Mouse (Mus musculus) embryonic facial prominence, embryonic 12.5 days (tissue): ENCODE data around the gene Aff3. TPM values are rescaled to one million over a fixed set of nuclear protein-coding genes. Genes with fewer than 3 reads are reported as not detected.

Experiments
- ATAC-seq: fragments of 200-750 bp; cut with Nextera tagmentation; 2 replicates; pipeline ENCODE4 v1.8.0; 2017; ENCODE audit not compliant: insufficient number of reproducible peaks, insufficient read depth, low FRiP score, low TSS enrichment
- H3K27ac ChIP-seq: fragments of 300-500 bp; sonication (generic); 2 replicates; pipeline ENCODE4 v1.5.1; 2016; ENCODE audit warnings: mild to moderate bottlenecking
- H3K27me3 ChIP-seq: fragments of 300-500 bp; sonication (generic); 2 replicates; pipeline ENCODE4 v1.6.1; 2016; ENCODE audit warnings: mild to moderate bottlenecking, moderate library complexity
- H3K36me3 ChIP-seq: fragments of 300-500 bp; sonication (generic); 2 replicates; pipeline ENCODE4 v1.6.1; 2016; ENCODE audit warnings: mild to moderate bottlenecking
- H3K4me1 ChIP-seq: fragments of 300-500 bp; sonication (generic); 2 replicates; pipeline ENCODE4 v1.6.1; 2016
- H3K4me2 ChIP-seq: fragments of 300-500 bp; sonication (generic); replicated peaks from 2 replicates; pipeline ENCODE4 v1.6.1; 2016; ENCODE audit warnings: mild to moderate bottlenecking, moderate library complexity
- H3K4me3 ChIP-seq: fragments of 300-500 bp; sonication (generic); 2 replicates; pipeline ENCODE4 v1.5.1; 2016; ENCODE audit warnings: mild to moderate bottlenecking
- H3K9ac ChIP-seq: fragments of 300-500 bp; sonication (generic); 2 replicates; pipeline ENCODE4 v1.6.1; 2016; ENCODE audit warnings: mild to moderate bottlenecking, moderate library complexity
- H3K9me3 ChIP-seq: fragments of 300-500 bp; sonication (generic); 2 replicates; pipeline ENCODE4 v1.6.1; 2016; ENCODE audit warnings: mild to moderate bottlenecking, moderate library complexity
- WGBS: fragments of 180-500 bp; shearing (Covaris S2); methylation state at CpG from one replicate; pipeline ENCODE4 v1.1.7; 2016; 5-methylcytosine and 5-hydroxymethylcytosine counted together
- polyA plus RNA-seq: library from polyadenylated mRNA; unstranded; fragments of >200 nt; fragmentation: Nextera tagmentation; extraction: Ambion mirVana; gene quantifications from 2 replicates; pipeline ENCODE4 v1.2.1, GENCODE M21; 2016

The Aff3 gene
- polyA plus RNA-seq = 32.9 and 38.0 TPM in 2 replicates

DNA sequence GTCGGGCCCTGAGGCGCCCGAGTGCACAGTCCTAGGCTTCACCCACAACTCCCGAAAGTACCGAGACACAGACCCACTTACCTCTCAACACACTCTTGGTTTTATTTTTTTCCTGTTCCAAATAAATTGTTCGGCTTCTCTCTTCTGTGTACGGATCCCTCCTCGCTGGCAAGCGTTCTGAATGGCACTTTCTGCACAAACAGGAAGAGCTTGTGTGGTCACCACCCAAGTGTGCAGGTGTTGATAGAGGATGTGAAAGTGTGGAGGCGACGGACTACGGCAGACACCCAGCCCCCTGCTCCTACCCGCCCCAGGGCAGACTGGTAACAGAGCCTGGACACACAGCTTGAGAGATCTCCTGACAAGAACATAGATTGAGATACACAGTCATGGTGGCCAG, at the start of gene Aff3:
Gene Aff3 (minus strand): TSS at position 179 of the 400 bp plus-strand sequence.
- Histone ChIP-seq H3K4me1 (peaks cover 10% of the 10 kb centered on the region), H3K4me3 (no peak within 1 kb of the TSS), H3K9ac (no peak within 1 kb of the TSS), H3K9me3 (no peaks in the 10 kb centered on the region), H3K27ac (no peak within 1 kb of the TSS), H3K27me3 (no peaks in the 10 kb centered on the region), H3K4me2 (no peak within 1 kb of the TSS), H3K36me3 (no peaks in the 10 kb centered on the region)
- no peak for ATAC-seq
- WGBS = 83% methylated on average over 13 of the region's 13 CpGs

DNA sequence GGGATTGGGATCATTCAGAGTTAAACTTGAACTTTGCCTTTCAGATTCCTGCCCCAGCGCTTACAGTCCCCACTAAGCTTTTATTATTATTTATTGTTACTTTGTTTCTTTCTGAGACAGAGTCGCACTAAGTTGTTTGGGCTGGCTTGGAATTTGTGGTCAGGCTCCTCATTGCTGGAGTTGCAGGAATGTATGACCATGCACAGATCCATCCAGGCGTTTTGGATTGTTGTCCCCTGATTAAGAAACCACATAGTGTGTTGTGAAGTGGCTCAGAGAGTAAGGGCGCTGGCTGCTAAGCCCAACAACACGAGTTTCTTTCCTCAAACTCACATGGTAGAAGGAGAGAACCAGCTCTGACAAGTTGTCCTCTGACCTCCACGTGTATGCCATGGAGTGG, 35.9 kb upstream of the Aff3 start:
- Histone ChIP-seq H3K27ac (no peak overlapping the region), H3K9ac (no peak overlapping the region), H3K9me3 (no peaks in the 10 kb centered on the region), H3K4me1 (peaks cover 28% of the 10 kb centered on the region), H3K4me2 (no peak overlapping the region), H3K36me3 (no peaks in the 10 kb centered on the region), H3K27me3 (no peaks in the 10 kb centered on the region), H3K4me3 (no peak overlapping the region)
- ATAC-seq = no peak
- WGBS = 71% methylated on average over 6 of the region's 6 CpGs

DNA sequence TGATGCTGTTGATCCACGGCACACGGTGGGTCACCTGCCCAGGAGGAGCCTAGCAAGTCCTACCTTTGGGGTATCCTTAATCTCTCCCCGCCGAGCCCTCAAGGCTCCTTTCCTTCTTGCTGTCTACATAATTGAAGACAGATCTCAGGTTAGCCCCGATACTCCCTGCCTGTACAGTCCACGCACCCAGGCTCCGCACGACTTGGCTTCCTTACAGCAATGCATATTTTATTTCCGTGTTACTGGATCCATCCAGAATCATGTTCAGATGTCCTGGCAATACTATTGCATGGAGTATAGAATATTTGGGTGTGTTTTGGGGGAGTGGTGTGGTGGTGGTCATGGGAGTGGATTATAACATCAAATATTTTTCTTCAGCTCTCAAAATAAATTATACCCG, 34.5 kb upstream of the Aff3 start:
- no peak overlapping the region for H3K4me3 ChIP-seq
- H3K4me2 ChIP-seq = no peak overlapping the region
- no peaks in the 10 kb centered on the region for H3K36me3 ChIP-seq
- peaks cover 31% of the 10 kb centered on the region for H3K4me1 ChIP-seq
- H3K9ac ChIP-seq = no peak overlapping the region
- peak; percentile 79; the same call in 1 of the 2 replicates for ATAC-seq
- no peaks in the 10 kb centered on the region for H3K27me3 ChIP-seq
- WGBS = 49% methylated on average over 10 of the region's 10 CpGs
- no peaks in the 10 kb centered on the region for H3K9me3 ChIP-seq
- peak overlapping the region; percentile 75 for H3K27ac ChIP-seq

DNA sequence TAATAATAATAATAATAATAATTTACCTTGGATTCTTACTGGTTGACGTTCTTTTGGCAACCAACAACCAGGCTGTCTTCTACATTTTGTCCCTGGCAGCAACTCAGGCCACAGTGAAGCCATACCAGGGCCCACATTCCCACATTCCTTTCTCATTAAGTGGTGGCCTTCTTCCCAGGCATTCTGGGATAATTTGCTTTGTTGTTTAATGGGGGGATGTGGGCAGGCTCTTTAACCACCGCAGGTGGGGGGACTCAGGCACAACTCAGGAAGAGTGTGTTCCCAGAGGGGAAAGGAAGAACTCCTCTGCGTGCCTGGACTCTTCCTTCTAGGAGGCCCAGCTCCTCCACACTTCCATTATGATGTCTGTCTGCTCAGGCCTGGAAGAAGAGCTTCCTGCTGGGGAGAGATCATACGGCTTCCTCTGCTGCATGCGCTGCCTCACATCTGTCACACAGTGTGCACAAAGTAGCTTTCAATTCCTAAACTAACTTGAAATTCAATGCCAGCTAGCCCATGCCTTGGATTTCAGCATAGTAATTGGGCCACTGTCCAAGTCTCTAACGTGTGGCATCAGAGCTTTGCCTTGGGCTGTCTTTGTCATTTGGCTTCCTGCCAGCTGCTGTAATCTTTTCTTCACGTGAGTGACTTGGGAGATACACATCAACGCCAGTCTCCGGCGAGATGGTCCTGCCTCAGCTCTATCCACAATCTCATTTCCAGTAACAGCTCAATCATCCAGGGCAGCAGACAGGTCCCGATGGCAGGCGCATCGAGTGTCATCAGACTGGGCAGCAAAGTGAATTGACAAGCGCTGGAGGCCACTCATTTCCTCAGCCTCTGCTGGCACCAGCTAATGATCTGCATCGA, 31.3 kb upstream of the Aff3 start:
- Histone ChIP-seq H3K27ac (no peak overlapping the region), H3K4me2 (no peak overlapping the region), H3K36me3 (no peaks in the 10 kb centered on the region), H3K9ac (no peak overlapping the region), H3K4me1 (peaks cover 34% of the 10 kb centered on the region), H3K9me3 (no peaks in the 10 kb centered on the region), H3K4me3 (no peak overlapping the region), H3K27me3 (no peaks in the 10 kb centered on the region)
- 49% methylated on average over 15 of the region's 15 CpGs for WGBS
- ATAC-seq = no peak; the same call in 1 of the 2 replicates

DNA sequence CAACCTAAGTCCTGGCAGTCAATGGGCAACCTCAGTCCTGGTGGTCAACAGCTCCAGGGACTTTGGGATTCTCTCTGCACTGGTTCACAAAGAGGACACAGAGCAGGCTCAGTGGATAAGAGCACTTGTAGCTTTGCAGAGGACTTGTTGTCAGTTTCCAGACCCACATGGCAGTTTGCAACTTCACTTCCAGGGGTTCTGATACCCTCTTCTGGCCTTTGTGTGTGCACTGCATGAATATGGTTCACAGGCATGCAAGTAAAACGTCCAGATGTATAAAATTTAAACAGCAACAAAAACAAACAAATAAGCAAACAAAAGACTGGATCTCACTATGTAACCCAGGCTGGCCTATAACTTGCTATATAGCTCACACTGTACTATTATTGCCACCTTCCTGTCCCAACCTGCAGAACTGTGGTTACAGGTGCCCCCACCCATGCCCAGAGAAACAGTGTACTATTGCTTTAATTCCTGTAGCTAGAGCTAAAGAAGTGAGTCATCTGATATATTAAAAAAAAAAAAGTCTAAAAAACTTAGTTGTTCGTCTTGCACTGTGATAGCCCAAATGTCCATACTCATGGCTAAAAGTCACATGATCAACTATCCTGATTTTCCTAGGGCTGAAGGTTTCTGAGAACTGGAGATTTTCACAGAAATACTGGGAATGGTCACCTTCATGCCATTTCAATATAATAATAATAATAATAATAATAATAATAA, 30.5 kb upstream of the Aff3 start:
- Histone ChIP-seq H3K4me1 (peaks cover 26% of the 10 kb centered on the region), H3K4me3 (no peak overlapping the region), H3K4me2 (no peak overlapping the region), H3K36me3 (no peaks in the 10 kb centered on the region), H3K27me3 (no peaks in the 10 kb centered on the region), H3K9me3 (no peaks in the 10 kb centered on the region), H3K27ac (no peak overlapping the region), H3K9ac (no peak overlapping the region)
- WGBS = 65% methylated on average over 2 of the region's 2 CpGs
- no peak for ATAC-seq

DNA sequence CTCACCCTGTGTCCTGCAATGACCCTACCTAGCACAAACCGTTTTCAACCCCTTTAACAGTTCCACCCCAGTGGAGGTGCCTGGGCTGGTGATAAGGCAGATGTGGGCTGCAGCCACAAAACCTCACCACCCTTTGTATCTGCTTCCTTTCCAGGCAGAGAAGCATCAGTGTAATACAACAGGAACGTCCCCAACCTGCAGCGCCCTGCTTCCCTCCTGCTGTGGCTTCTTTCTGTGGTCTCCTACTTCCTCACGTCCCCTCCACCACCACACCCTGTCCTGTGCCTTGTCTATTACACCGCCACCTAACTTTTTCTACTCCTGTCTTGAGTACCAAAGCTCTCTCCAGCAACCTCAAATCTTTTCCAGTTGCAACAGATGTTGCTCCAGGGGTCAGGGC, 29.4 kb upstream of the Aff3 start:
- no peaks in the 10 kb centered on the region for H3K9me3 ChIP-seq
- H3K36me3 ChIP-seq = no peaks in the 10 kb centered on the region
- H3K27me3 ChIP-seq = no peaks in the 10 kb centered on the region
- no peak overlapping the region for H3K9ac ChIP-seq
- WGBS = 71% methylated on average over 5 of the region's 5 CpGs
- no peak overlapping the region for H3K4me2 ChIP-seq
- ATAC-seq = no peak
- peaks cover 24% of the 10 kb centered on the region for H3K4me1 ChIP-seq
- H3K4me3 ChIP-seq = no peak overlapping the region
- H3K27ac ChIP-seq = no peak overlapping the region

DNA sequence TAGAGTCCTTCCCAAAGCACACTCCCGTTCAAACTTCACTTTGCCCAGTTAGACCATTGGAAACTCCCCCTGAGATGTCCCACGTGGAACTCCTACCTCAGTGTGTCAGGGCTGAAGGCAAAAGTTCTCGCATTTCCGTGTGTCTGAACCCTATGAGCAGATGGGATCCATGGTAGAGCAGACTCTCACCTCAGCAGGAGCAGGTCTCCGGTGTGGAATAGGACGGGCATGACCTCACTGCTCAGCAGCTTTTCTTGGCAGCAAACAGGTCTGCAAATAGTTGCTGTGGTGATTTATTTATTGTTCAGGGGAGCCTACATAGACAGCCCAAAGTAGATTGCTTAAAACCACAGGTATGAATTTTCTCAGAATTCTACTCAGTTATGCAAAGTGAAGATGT, 25.7 kb upstream of the Aff3 start:
- Histone ChIP-seq H3K4me1 (peaks cover 22% of the 10 kb centered on the region), H3K4me3 (no peak overlapping the region), H3K36me3 (no peaks in the 10 kb centered on the region), H3K9me3 (no peaks in the 10 kb centered on the region), H3K4me2 (no peak overlapping the region), H3K27ac (no peak overlapping the region), H3K9ac (no peak overlapping the region), H3K27me3 (no peaks in the 10 kb centered on the region)
- no peak for ATAC-seq
- WGBS = 74% methylated on average over 6 of the region's 6 CpGs

DNA sequence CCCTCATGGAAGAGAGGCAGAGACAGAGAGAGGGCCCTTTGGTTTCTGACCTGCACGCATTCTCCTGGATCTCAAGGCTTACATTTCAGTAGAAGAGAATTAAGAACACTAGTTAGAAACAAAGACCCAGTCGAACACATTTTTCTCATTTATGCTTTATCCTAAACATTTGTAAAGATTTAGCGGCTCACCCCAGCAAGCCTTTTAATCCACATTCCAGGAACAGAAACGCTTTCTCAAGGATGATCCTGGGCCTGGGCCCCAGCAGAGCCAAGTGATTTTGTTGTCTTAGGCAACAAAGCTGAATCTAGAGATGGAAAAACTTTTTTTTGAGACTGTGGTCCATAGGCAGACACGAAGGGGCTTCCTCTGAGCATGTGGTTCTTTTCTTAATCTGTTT, 23.5 kb upstream of the Aff3 start:
- WGBS = 20% methylated on average over 5 of the region's 5 CpGs
- no peak overlapping the region for H3K9ac ChIP-seq
- H3K4me2 ChIP-seq = no peak overlapping the region
- H3K27me3 ChIP-seq = no peaks in the 10 kb centered on the region
- no peak overlapping the region for H3K4me3 ChIP-seq
- peak overlapping the region; percentile 75 for H3K27ac ChIP-seq
- no peaks in the 10 kb centered on the region for H3K36me3 ChIP-seq
- H3K9me3 ChIP-seq = no peaks in the 10 kb centered on the region
- H3K4me1 ChIP-seq = peaks cover 15% of the 10 kb centered on the region
- no peak for ATAC-seq

DNA sequence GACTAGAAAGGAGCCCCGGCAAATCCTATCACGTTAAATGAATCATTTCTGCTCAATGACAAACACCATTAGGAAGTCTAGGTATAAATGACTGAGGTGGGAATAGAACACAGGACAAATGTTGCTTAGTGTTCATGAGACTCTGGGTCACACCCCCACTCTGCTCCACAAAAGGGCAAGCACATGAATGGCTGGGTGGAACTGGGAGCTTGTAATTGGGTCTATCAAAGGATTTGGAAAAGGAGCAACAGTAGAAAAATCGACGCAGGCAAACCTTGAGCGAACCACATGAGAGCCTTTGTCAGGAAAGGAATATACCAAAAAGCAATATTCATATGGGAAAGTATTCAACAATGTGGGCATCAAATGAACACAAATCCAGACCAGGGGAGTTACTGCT, 21.0 kb upstream of the Aff3 start:
- H3K4me3 ChIP-seq = no peak overlapping the region
- WGBS = 92% methylated on average over 5 of the region's 5 CpGs
- no peaks in the 10 kb centered on the region for H3K9me3 ChIP-seq
- H3K27me3 ChIP-seq = no peaks in the 10 kb centered on the region
- H3K9ac ChIP-seq = no peak overlapping the region
- no peak overlapping the region for H3K27ac ChIP-seq
- H3K4me2 ChIP-seq = no peak overlapping the region
- H3K4me1 ChIP-seq = peaks cover 15% of the 10 kb centered on the region
- no peak for ATAC-seq
- no peaks in the 10 kb centered on the region for H3K36me3 ChIP-seq

DNA sequence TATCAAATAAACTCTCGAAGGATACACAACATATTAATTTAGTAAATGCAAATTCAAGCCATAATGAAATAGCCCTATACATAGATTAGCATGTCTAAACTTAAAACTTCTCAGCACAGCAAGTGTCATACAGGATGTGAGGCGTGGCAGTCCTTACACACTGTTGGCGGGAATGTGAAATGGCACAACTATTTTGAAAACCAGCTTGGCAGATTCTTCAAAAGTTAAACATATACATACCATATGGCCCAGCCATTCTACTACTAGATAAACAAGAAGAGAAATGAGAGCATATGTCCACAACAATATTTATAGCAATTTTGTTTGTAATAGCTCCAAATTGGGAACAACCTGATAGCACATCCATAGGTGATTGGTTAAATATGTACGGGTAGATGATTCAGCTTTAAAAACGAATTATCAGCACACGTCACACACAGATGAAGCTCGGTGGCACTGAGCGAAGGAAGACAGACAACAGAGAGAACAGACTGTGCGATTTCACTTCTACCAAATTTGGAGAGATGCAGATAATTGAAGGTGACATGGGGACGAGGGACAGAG, 18.5 kb upstream of the Aff3 start:
- H3K4me1 ChIP-seq = peaks cover 7% of the 10 kb centered on the region
- H3K36me3 ChIP-seq = no peaks in the 10 kb centered on the region
- WGBS = 75% methylated on average over 10 of the region's 10 CpGs
- no peaks in the 10 kb centered on the region for H3K27me3 ChIP-seq
- H3K4me3 ChIP-seq = no peak overlapping the region
- no peak overlapping the region for H3K4me2 ChIP-seq
- H3K9ac ChIP-seq = no peak overlapping the region
- no peak overlapping the region for H3K27ac ChIP-seq
- no peaks in the 10 kb centered on the region for H3K9me3 ChIP-seq
- no peak for ATAC-seq

DNA sequence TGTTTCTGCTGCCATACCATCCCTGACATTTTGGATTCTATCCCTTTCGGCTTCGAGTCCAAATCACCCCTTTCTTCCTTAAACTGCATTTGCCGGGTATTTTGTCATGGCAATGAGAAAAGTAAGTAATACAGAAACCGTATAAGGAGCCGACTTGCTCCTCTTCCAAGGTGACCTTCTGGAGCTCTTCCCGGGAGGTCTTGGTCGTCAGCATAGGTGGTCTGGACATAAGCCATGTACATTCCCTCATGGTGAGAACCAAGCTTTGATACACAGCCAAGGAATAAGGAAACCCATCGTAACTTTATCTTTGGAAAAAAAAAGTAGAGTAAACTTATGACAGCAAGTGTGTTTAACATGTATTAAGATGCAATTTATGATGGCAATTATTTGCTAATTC, 15.1 kb upstream of the Aff3 start:
- no peaks in the 10 kb centered on the region for H3K9me3 ChIP-seq
- H3K9ac ChIP-seq = no peak overlapping the region
- H3K4me3 ChIP-seq = no peak overlapping the region
- H3K4me1 ChIP-seq = no peaks in the 10 kb centered on the region
- no peak for ATAC-seq
- H3K36me3 ChIP-seq = no peaks in the 10 kb centered on the region
- no peak overlapping the region for H3K27ac ChIP-seq
- H3K4me2 ChIP-seq = no peak overlapping the region
- 86% methylated on average over 8 of the region's 8 CpGs for WGBS
- H3K27me3 ChIP-seq = no peaks in the 10 kb centered on the region

DNA sequence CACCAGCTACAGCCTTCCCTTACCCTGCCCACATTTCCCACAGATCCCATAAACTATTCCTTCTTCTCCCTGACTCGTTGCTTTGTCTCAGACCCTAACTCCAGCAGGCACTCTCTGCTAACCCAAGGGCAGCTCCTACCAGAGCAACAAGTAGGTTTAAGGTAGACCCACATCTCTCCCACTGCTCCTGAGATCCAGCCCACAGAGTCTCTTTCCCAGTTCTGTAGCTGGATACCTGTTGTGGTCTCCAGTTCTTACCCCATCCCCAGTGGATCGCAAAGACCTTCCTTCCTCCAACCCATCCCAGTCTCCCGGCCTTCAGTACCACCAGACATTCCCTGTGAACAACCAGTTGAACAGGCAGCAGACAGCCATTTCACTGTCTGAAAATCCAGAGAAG, 7.0 kb upstream of the Aff3 start:
- ATAC-seq = no peak
- no peak overlapping the region for H3K9ac ChIP-seq
- no peaks in the 10 kb centered on the region for H3K9me3 ChIP-seq

More for the DNA sequence above, 7.0 kb upstream of the Aff3 start:
- Histone ChIP-seq H3K4me2 (no peak overlapping the region), H3K4me1 (no peaks in the 10 kb centered on the region), H3K27ac (no peak overlapping the region), H3K4me3 (no peak overlapping the region), H3K27me3 (no peaks in the 10 kb centered on the region), H3K36me3 (no peaks in the 10 kb centered on the region)
- 73% methylated on average over 3 of the region's 3 CpGs for WGBS
